Mouse (Mus musculus): ENCODE measurements around the gene Nfkbia. TPM values are rescaled to one million over a fixed set of nuclear protein-coding genes. Genes with fewer than 3 reads are reported as not detected.

The Nfkbia gene
- total and polyA plus RNA-seq, 3 experiments, result 9.3 to 15.9 TPM; not detected in 1

GRCm38 (mm10) chr12:55450421-55450820 is 42.0 kb downstream of the Nfkbia start:
- DNase-seq (ENCODE audit: low read depth, low spot score), result no peak
- no peak overlapping the region for H3K27ac ChIP-seq (ENCODE audit: control insufficient read depth, low read depth, low read length)
- TF ChIP-seq TCF12 (IDR thresholded peaks at IDR 0.05; ENCODE audit: low read depth, low read length), result no peak
- TF ChIP-seq MYB (IDR thresholded peaks at IDR 0.05; ENCODE audit: low read depth, low read length), result no peak
- TF ChIP-seq MYC (IDR thresholded peaks at IDR 0.05; ENCODE audit: low read depth, low read length), result no peak
- no peak for TF ChIP-seq SMC3 (IDR thresholded peaks at IDR 0.05; ENCODE audit: low read depth, low read length)
- no peak for TF ChIP-seq ETS1 (IDR thresholded peaks at IDR 0.05; ENCODE audit: low read depth, low read length)
- no peak for TF ChIP-seq CHD1 (IDR thresholded peaks at IDR 0.05; ENCODE audit: low read depth, low read length)
- TF ChIP-seq USF2 (IDR thresholded peaks at IDR 0.05; ENCODE audit: borderline replicate concordance in 1 of 2, insufficient read depth in 1 of 2, low read depth in 1 of 2, low read length in 2 of 2), result no peak
- no peak for TF ChIP-seq NELFE (IDR thresholded peaks at IDR 0.05; ENCODE audit: low read depth, low read length)
- TF ChIP-seq BHLHE40 (IDR thresholded peaks at IDR 0.05; ENCODE audit: borderline replicate concordance, low read depth, low read length), result no peak
- TF ChIP-seq HCFC1 (IDR thresholded peaks at IDR 0.05; ENCODE audit: low read depth, low read length), result no peak
- no peak for TF ChIP-seq ELF1 (IDR thresholded peaks at IDR 0.05; ENCODE audit: low read depth, low read length)
- no peak for TF ChIP-seq CHD2 (IDR thresholded peaks at IDR 0.05; ENCODE audit: low read length)
- TF ChIP-seq GATA1 (IDR thresholded peaks at IDR 0.05; ENCODE audit: low read depth, low read length), result no peak
- no peak for TF ChIP-seq RAD21 (IDR thresholded peaks at IDR 0.05; ENCODE audit: low read depth, low read length)
- H3K4me3 ChIP-seq (ENCODE audit: control insufficient read depth in 1 of 2, insufficient read depth in 1 of 2, low read depth in 2 of 2, low read length in 2 of 2), result no peak overlapping the region
- no peaks in the 10 kb centered on the region; a peak in 1 of 4 replicates for H3K36me3 ChIP-seq (ENCODE audit: control insufficient read depth in 1 of 2, insufficient read depth in 2 of 2, low read length in 2 of 2)
- no peaks in the 10 kb centered on the region for H3K9me3 ChIP-seq (replicated peaks; ENCODE audit: insufficient read depth, low read length)
- peaks cover 8 to 10% of the 10 kb centered on the region in 2 experiments for H3K27me3 ChIP-seq (ENCODE audit: control insufficient read depth in 1 of 2, insufficient read depth in 2 of 2, low read length in 2 of 2)
- H3K79me2 ChIP-seq (ENCODE audit: control insufficient read depth, insufficient read depth, low read length, poor library complexity), result no peaks in the 10 kb centered on the region
- H3K4me1 ChIP-seq (ENCODE audit: control insufficient read depth in 1 of 2, insufficient read depth in 2 of 2, low read length in 2 of 2), result no peaks in the 10 kb centered on the region
- H3K9ac ChIP-seq (ENCODE audit: control insufficient read depth, low read depth, low read length, poor library complexity, severe bottlenecking), result no peak overlapping the region

DNA sequence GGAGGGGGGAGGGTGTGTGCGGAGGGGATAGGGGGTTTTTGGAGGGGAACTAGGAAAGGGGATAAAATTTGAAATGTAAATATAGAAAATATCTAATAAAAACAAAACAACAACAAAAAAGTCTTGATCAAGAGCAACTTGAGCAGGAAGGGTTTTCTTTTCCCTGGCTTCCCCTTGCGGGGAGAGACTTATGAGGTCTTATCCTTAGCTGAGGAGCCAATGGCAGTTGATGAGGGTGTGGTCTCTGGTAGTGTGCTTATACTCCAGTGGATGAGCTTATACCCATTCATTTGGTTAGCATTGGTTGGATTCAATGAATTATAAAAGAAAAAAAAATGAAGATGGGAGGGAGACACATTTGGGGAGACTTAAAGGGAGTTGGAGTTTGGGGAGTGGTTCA is 43.4 kb downstream of the Nfkbia start:
- H3K27ac ChIP-seq (ENCODE audit: control insufficient read depth, low read depth, low read length), result no peak overlapping the region
- H3K27me3 ChIP-seq (ENCODE audit: control insufficient read depth in 1 of 2, insufficient read depth in 2 of 2, low read length in 2 of 2), result peaks cover 6 to 8% of the 10 kb centered on the region in 2 experiments
- H3K4me3 ChIP-seq (ENCODE audit: control insufficient read depth in 1 of 2, insufficient read depth in 1 of 2, low read depth in 2 of 2, low read length in 2 of 2), result no peak overlapping the region
- H3K9me3 ChIP-seq (replicated peaks; ENCODE audit: insufficient read depth, low read length), result no peaks in the 10 kb centered on the region
- no peak overlapping the region for H3K9ac ChIP-seq (ENCODE audit: control insufficient read depth, low read depth, low read length, poor library complexity, severe bottlenecking)
- TF ChIP-seq JUND (IDR thresholded peaks at IDR 0.05; ENCODE audit: low read depth, low read length) (no peak), NELFE (IDR thresholded peaks at IDR 0.05; ENCODE audit: low read depth, low read length) (no peak), ZC3H11A (IDR thresholded peaks at IDR 0.05; ENCODE audit: low read depth, low read length) (no peak), MAFK (IDR thresholded peaks at IDR 0.05; ENCODE audit: borderline replicate concordance, low read depth, low read length) (no peak), GABPA (IDR thresholded peaks at IDR 0.05; ENCODE audit: low read depth, low read length) (no peak), ZNF384 (IDR thresholded peaks at IDR 0.05; ENCODE audit: low read depth, low read length) (no peak), TAL1 (IDR thresholded peaks at IDR 0.05; ENCODE audit: low read length) (no peak), TBP (IDR thresholded peaks at IDR 0.05; ENCODE audit: low read depth, low read length) (no peak)
- no peaks in the 10 kb centered on the region for H3K4me1 ChIP-seq (ENCODE audit: control insufficient read depth in 1 of 2, insufficient read depth in 2 of 2, low read length in 2 of 2)
- H3K36me3 ChIP-seq (ENCODE audit: control insufficient read depth in 1 of 2, insufficient read depth in 2 of 2, low read length in 2 of 2), result no peaks in the 10 kb centered on the region; a peak in 1 of 4 replicates
- no peaks in the 10 kb centered on the region for H3K79me2 ChIP-seq (ENCODE audit: control insufficient read depth, insufficient read depth, low read length, poor library complexity)
- peak; percentile 60 for DNase-seq (ENCODE audit: low read depth, low spot score)
